Mouse (Mus musculus) kidney, postnatal 36 days (tissue): ENCODE data around the gene Zfp185.

Experiments used
- DNase-seq, 2 experiments: peaks; one replicate each; pipeline ENCODE4 v3.0.0; 2021 to 2022; ENCODE audit warnings: mixed read lengths in 2 of 2

The Zfp185 gene

GRCm38 (mm10) chrX:72986841-72987519 lies at the start of gene Zfp185:
Zfp185 (plus strand) TSS chrX:72987339.
- peak; percentile 82 for DNase-seq

DNA sequence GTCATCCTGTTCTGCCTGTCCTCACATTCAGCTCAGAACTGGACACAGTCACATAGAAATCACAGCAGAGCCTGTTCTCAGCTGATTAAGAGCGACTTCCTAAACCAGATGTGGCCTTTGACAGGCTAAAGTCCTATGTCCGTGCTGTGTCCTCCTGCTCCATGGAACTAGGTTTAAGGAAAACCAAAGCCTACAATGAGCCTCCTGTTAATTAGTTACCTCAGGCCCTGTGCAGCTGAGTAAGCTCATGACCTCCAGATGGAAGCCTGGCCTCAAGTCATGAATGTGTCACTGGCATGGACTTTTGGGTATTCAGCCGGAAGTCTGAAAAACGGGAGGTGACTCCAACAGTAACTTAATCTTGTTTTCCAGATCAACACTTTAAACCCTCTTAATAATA lies 33.7 kb upstream of the Zfp185 start:
- DNase-seq = peak; percentile 49 to 73

DNA sequence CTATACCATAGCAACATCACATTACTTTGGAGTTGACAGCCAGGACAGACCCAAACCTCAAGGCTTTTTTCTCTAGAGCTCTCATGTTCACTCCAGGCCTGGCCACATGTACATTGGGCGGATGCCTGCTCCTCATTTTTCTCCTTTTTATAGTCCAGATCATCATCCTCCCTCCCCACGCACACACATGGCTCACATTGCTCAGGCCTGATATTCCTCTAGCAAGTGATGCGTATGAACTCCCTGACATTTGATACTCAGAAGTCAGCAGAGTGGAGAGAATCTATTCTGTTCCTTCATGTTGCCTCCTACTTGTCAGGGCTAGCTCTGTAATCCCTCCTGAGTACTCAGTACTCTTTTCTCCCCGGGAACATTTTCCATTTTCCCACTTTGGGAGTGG lies 30.7 kb upstream of the Zfp185 start:
- DNase-seq = no peak

DNA sequence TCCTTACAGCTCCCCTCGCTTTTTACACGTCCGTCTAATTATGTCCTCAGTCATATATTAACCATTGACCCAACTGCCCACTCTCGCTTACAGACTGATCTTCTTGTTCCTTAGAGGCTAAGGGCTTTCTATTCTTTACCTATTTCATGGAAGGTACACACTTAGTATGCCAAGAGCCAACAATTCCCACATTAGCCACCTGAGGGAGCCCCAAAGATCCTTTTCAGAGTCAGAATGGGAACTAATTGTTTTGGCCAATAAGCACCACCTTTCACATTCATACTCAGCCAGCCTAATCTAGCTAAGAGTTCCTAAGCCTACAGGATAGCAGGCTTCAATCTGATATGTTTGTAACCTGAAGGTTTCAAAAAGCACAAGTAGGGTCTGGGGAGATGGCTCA lies 26.7 kb upstream of the Zfp185 start:
- peak; percentile 35 to 67 for DNase-seq

DNA sequence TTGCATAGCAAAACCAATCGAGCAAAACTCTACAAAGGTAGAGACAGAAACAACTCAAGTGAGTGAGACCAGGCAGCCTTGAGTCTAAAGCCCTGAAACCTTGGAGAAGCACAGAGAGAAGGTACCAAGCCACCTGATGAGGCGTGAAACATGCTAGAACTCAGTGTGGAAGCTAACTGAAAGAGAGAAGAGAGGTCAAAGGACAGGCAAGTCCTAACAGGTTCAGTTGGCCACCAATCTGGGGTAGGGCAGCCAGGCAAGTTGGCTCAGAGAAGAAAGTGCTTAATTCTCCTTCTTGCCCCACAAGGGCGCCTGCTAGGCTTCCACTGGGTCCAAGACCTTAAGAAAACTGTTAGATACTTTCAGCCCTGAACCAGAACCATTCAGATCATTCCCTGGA lies 25.6 kb upstream of the Zfp185 start:
- peak; percentile 7 to 20 for DNase-seq

GRCm38 (mm10) chrX:72962743-72963142 lies 24.4 kb upstream of the Zfp185 start:
- DNase-seq = no peak

GRCm38 (mm10) chrX:72982831-72983230 lies 4.3 kb upstream of the Zfp185 start:
- DNase-seq = no peak

DNA sequence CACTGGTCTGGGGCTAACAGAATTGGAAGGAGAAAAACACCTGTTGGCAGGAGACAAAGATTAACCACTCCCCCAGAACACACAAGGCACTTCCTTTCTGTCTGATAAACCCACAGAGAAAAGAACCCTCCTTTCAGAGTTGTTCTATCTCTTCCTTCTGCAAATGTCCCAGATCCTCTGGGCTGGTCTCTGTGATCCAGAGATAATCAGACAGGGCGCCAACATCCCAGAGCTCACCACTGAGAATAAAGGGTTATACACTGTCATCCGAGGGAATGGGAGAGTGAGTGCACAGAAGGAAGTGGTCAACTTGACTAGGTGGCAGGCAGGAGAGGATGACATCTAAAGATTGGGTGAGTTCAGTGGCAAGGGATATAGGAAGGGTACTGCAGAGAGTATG lies 1.5 kb upstream of the Zfp185 start:
- no peak for DNase-seq

- no peak for DNase-seq
Observed at GRCm38 (mm10) chrX:72987520-72987905, 374 bp downstream of the Zfp185 start.

GRCm38 (mm10) chrX:72988431-72988830 lies 1.3 kb downstream of the Zfp185 start:
- DNase-seq = peak; percentile 22 to 51

DNA sequence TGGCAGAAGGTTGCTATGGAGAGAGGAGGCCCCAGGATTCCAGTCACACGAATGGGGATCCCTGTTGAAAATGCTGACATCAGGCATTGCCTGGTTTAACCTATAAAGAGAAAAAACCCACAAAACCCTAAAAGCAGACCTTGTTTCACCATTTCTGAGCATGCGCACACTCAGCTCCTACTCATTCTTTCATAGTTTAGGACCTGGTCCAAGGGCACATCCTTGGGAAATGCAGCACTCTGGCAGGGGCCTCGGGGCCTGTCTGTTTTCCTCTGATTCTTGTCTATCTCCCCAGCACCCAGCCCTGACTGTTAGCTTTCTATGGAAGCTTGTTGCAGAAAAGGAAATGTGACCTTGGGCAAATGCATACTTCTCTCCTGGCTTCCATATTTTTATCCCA lies 3.4 kb downstream of the Zfp185 start:
- no peak for DNase-seq

DNA sequence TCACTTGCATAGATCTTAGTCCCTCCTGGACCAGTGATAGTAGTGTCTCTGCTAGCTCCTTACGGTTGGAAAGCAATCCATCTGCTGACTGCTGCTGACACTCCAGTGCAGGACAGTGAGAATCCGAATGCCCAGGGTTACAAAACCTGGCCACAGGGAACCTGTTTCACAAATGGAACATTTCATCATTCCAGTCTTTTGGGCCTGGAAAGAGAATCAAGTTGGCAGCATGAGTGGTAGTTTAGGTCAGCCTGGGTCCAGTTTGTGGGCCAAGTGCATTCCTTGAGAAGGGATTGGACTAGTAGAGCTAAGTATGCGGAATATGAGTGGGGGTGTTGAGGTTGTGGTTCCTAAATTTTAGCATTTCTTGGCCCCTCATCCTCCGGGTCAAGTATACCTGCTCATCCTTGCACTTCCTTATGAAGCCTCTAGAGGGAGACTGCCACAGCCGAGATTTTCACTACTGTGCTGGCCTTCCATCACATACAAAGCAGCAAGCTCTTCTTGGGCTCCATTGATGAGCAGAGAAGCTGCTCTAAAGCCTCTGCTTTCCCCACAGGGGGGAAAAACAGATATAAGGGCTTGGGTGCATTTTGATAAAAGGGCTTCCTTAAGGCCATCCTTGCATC lies 5.3 kb downstream of the Zfp185 start:
- peak in 1 of 2 experiments; percentile 11 for DNase-seq

- DNase-seq = no peak
Observed at GRCm38 (mm10) chrX:72995542-72995941, 8.4 kb downstream of the Zfp185 start.

DNA sequence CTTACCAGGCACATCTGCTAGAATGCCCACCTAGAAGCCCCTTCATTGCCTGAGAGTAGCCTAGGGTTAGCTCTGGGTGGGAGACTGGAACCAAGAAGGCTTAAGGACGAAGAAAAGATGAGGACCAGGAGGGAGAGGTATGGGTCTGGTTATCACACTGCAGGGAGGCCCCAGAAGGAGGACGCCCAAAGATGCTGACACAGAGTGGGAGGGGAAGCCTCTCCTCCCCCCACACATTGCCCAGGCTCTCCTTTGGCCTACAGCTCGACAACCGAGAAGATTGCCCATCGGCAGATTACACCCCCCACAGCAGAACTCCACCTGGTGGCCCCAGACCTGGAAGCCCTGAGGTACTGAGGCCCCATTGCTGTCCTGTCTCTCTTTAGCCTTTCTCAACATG lies 16.0 kb downstream of the Zfp185 start:
- no peak for DNase-seq

DNA sequence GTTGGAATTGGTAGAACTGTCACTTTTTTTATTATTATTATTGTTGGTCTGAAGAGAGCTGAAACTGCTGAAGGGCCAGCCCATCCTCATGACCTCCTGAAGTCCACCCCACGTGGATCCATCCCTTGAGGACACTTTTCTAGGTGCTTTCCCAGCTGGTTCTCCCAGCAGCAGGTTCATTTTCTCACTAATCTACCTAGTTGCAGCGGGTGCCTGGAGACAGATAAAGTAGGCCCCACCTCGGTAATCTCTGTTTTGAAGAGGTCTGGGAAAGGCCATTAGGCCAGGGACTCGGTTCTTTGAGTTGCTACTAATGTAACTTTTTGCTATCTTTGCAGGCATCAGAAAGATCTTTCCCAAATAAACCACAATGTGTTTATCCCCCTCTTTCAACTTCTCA lies 18.5 kb downstream of the Zfp185 start:
- DNase-seq = no peak

DNA sequence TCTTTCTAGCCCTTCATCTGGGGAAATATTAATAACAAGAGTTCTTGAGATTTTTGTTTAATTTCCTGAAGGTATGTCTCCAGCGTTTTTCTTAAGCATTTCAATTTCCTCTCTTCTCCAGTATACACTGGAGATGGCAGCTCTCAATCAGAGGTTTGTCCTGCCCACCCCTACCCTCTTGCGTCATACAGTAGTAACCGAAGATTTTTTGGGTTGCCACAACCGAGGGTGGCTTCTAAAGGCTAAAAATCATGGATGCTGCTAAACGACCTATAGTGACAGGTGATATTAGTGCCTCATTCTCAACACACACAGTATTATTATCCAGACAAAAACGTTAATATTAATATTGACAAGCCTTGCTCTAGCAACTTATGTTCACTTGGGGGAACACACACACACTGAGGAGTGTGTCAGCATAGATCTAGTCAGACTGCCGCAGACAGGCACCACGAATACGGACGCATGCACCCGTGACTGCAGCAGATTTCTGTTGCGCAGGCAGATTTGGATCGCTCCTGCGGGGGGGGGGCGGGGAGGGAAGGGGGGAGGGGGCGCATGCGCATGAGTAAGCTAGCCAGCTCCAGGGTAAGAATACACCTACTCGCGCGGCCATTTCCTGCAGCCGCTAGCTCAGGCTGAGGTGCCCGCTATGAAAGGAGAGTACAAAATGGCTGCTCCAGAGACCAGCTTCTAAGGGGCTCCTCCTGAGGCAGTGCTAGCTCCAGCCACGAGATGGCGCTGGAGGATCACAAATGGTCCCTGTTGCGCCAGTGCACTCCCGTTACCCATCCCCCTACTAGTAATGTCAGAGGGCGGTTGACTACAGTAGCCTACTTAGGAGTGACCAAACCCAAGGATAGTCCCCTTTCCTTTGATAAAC lies 20.7 kb downstream of the Zfp185 start:
- peak; percentile 92 to 93 for DNase-seq

DNA sequence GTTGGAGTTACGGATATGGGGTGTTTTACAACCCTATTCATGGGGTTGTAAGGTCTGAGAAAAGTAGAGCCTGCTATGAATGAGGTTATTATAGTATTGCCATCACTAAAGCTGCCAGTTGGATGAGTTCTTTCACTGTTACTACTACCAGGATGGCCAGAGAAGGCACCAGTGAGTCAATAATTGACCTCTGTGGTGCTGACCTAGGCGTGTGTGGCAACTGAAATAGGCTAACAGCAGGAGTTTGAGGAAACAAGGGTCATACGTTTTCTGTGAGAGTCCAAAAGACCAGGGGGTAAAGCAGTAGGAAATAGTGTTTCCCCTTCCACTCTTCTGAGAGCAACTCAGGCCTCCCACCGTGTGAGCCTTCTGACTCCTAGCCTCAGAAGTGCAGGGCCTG lies 25.7 kb downstream of the Zfp185 start:
- DNase-seq = peak in 1 of 2 experiments; percentile 10

DNA sequence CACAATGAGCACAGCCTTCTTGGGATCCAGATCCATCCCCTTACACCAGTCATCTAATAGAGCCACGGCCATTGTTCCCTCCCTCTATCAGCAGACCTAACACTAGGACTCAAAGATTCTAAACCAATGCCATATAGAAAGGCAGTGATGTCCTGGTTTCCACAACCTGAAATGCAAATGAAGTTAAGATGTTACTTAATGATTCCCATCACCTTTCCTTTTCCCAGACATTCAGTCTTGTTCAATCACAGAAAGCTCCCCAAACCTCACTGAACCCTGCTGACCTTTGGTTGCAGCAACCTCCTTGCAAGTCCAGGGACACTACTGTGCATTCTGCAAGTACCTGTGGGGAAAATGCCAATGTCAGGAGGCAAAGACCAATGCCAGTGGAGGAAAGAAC lies 49.9 kb downstream of the Zfp185 start, which contains the start of gene Pnma5:
Gene Pnma5, minus strand, starts transcription at position 101 of the 400 bp plus-strand sequence.
- DNase-seq = no peak

DNA sequence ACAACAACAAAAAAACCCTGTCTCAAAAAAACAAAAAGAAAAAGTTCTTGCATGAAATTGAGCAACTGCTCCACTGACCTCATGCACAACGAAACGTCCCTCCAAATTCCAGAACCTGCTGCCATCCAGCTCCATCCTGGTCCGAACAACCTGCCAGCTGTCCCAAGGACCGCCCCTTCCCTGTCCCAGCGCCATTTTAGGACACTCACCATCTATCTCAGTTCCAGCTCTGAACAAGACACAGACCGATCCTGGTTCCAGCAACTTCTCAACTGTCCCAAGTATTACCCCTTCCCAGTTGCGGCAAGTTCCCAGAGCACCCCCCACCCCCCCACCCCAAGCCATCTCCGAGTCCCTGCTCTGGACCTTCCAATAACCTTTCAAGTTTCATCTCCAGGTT lies 51.7 kb downstream of the Zfp185 start:
- DNase-seq = no peak

- no peak for DNase-seq
Observed at GRCm38 (mm10) chrX:73039666-73040065, 52.5 kb downstream of the Zfp185 start.

GRCm38 (mm10) chrX:73053860-73054563 lies 66.9 kb downstream of the Zfp185 start:
- peak; percentile 90 to 94 for DNase-seq

GRCm38 (mm10) chrX:73061528-73061927 lies 74.4 kb downstream of the Zfp185 start:
- no peak for DNase-seq

DNA sequence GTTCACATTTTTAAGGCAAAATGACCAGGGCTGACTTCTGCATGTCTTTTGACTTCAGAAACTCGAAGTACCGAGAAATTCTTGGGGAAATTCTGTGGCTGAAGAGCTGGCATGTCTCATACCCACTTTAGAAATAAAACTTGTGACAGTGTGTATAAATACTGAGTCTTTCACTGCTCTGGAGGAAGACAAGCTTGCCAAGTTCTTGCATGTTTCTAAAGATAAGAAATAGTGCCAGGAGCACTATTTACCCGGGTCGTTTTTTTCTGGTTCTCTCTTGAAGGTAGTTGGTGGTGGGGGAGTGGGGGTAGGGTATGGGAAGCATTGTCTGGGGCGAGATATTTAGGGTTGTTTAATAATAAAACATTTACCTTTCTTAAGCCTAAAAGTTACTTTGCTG lies 75.2 kb downstream of the Zfp185 start:
- no peak for DNase-seq
